Mouse (Mus musculus) liver, postnatal 0 days (tissue): ENCODE measurements around the gene Gpr65.

Source experiments
- CTCF ChIP-seq: sonication (generic); IDR thresholded peaks from 2 replicates; pipeline ENCODE4 v1.5.1; 2016; ENCODE audit warnings: antibody characterized with exemption, low read depth
- EP300 ChIP-seq: IDR thresholded peaks from 2 replicates; pipeline ENCODE4 v1.6.1; 2016; ENCODE audit warnings: antibody characterized with exemption, low read depth, mild to moderate bottlenecking

- no peak for TF ChIP-seq CTCF
- no peak for TF ChIP-seq EP300
These were observed 38.9 kb downstream of the Gpr65 start for GRCm38 (mm10) chr12:98307179-98307915.
